Mouse (Mus musculus): ENCODE results near the gene Uckl1. TPM values are rescaled to one million over a fixed set of nuclear protein-coding genes. Genes with fewer than 3 reads are reported as not detected.
A peak's percentile ranks its signal among the peaks of the same experiment; 100 is the strongest.

The Uckl1 gene
- total RNA-seq, 2 experiments from 2014 or later = 33.1 to 65.4 TPM

GRCm38 (mm10) chr2:181536410-181536809, 48.3 kb downstream of the Uckl1 start:
- DNase-seq (ENCODE audit: low spot score in 2 of 2) = no peak
- intact Hi-C loops (cut with DNase I) = loop anchor here (5.0 kb wide), 1 partner anchor 41 kb away; no protein-coding TSS in a partner anchor

GRCm38 (mm10) chr2:181532589-181532988, 52.1 kb downstream of the Uckl1 start:
- no peak for DNase-seq (ENCODE audit: low spot score in 2 of 2)
- intact Hi-C loops (cut with DNase I) = no loop called here

DNA sequence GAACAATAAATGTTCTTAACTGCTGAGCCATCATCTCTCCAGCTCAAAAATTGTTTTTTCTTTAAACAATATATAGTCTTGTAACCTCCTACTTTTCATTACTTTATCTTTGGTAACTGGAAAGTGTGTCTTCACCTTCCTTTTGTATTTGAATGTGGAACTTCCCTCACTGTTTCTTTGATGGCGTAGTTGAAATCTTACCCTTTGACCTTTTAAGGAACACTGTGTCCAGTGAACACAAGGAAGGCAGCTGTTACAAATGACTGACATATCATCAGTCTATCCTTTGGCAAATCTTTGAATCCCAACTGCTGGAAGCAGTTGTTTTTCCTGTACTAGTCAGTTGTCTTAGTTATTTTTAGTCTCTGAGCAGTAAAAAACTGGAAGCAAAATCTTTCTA, 55.6 kb downstream of the Uckl1 start:
- no peak for DNase-seq (ENCODE audit: low spot score in 2 of 2)
- intact Hi-C loops (cut with DNase I) = no loop called here

DNA sequence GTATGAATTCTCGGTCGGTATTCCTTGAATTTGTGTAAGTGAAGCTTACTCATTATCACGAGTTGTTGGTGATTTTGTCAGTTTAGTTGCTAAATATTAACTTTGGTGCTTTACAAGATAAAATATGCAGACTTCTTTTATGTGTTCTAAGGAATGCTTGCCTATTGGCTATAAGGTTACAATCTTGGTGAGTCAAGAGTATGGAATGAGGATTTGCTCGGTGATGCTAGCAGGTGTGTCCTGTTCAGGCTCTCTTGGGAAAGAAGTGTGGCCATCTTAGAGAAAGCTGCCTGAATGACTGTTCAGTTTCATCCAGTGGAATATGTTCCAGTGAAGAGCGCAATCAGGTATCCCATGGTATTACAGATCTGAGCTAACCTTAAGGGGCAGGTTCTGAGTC, 59.2 kb downstream of the Uckl1 start:
- no peak for DNase-seq (ENCODE audit: low spot score in 2 of 2)
- intact Hi-C loops (cut with DNase I) = no loop called here

DNA sequence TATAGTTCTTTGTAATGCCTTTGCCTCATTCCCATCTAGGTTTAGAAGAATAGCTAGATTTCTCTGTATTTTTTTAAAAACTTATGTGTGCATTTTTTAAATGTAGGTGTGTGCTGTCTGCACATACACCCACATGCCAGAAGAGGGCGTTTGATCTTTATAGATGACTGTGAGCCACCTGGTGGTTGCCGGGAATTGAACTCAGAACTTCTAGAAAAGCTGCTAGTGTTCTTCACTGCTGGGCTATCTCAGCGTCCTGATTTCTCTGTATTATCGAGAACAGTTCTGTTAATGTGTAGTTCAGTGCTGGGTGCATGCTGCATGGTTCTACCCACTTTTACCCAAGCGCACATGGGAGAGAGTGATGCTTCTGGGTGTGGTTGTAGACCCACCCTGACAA, 61.9 kb downstream of the Uckl1 start:
- intact Hi-C loops (cut with DNase I) = no loop called here
- DNase-seq (ENCODE audit: low spot score in 2 of 2) = peak in 1 of 2 experiments; percentile 11

DNA sequence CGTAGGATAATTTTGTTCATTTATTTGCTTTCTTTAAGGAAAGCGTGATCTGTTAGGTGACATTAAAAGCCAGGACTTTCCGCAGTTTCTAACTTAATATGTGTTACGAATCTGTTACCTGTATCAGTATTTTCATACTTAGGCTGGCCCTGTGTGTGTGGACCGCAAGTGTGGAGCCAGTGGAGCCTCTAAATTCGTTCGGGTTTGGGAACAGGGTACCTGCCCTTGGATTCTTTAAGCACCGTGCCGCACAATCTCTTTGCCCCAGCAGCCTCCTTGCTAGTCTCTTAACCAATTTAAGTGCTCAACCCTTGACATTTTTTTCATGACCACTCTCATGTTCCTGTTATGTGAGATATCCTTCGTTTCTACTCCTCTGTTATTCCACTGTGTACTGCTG, 63.2 kb downstream of the Uckl1 start:
- no peak for DNase-seq (ENCODE audit: low spot score in 2 of 2)
- intact Hi-C loops (cut with DNase I) = no loop called here

DNA sequence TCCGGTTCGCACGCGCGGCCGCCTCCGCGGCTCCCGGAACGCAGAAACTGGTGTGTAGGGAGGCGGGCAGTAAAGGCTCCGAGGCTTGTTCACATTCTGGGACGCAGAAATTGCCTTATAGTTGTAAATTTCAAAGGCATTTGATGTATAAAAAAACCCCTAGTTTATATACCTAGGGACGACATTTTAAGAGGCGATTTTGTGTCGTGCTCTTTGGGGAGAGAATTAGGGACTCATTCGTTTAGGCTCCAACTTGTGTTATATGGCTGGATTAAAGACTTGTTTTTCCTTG, 63.8 kb downstream of the Uckl1 start:
- DNase-seq (ENCODE audit: low spot score in 2 of 2) = no peak
- intact Hi-C loops (cut with DNase I) = loop anchor here (1.0 kb wide), 1 partner anchor 71 kb away; the partner anchor contains the start of gene Zfp512b

DNA sequence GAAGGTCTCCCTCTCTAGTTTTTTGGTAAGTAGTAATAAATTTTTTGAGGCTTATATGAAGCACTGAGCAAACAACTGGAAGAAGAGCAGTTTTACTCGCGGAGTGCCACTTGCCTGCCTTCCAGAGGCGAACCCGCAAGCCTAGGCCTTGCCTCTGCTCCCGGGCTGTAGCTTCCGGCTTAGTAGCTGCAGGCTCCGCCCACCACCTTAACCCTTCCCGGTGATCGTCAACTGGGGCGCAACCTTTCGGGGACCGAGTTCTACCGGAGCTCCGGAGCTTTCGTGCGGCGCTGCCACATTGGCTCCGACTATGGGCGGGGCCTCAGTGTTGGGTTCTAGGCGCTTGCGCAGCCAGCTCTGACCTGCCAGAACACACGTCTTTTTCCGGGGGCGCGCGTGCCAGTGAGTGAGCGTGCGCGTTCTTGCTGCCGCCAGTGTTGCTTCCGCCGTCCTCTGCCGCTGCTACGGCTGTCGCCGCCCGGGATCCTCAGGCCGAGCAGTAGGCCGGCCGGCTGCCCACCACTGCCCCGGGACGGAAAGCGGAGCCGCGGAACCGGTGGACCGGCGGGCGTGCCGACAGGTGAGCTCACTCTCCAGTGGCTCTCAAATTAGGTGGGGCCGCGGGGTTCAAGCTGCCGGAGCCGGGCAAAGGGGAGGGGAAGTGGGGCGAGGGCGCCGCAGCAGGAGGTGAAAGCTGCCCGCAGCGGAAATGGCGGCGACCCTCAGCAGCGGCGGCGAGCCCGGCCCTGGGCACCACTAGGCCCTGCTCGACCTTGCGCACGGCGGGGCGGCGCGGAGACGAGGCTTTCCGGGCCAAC, 64.4 kb downstream of the Uckl1 start, which contains the start of gene Dnajc5:
Gene Dnajc5 (plus strand): TSS at position 368 of the 818 bp plus-strand sequence.
- DNase-seq (ENCODE audit: low spot score in 2 of 2) = peak; percentile 98
- intact Hi-C loops (cut with DNase I) = loop anchor here (1.0 kb wide), 1 partner anchor 72 kb away; the partner anchor contains the start of gene Zfp512b

- intact Hi-C loops (cut with DNase I) = no loop called here
- DNase-seq (ENCODE audit: low spot score in 2 of 2) = no peak
Observed at GRCm38 (mm10) chr2:181519201-181519600, 65.5 kb downstream of the Uckl1 start.

Small RNAs within 50 kb of the gene (microRNA-seq; reads per million reads assigned to microRNA genes)
- not detected for gene Mir7006

Other genes with a start within 250 kb of the Uckl1 start
- 10 to 100 TPM; 50.3 to 84.9 TPM for gene Zgpat, start 220.0 kb downstream of the Uckl1 start, total RNA-seq (2021)
- 10 to 100 TPM; 38.5 to 45.4 TPM for gene Arfrp1, start 219.5 kb downstream of the Uckl1 start, total RNA-seq (2021)
- 10 to 100 TPM; 30.5 to 48.6 TPM for gene Lime1, start 204.8 kb downstream of the Uckl1 start, total RNA-seq (2021)
- 10 to 100 TPM; 10.3 to 12.3 TPM for gene Zbtb46, start 125.5 kb downstream of the Uckl1 start, total RNA-seq (2021)
- gene Abhd16b, start 91.7 kb downstream of the Uckl1 start, total RNA-seq (2021) = not detected
- 10 to 100 TPM; 64.1 to 72.6 TPM for gene Tpd52l2, start 87.8 kb downstream of the Uckl1 start, total RNA-seq (2021)
- 100 to 1,000 TPM; 285 to 305 TPM for gene Dnajc5, start 64.4 kb downstream of the Uckl1 start, total RNA-seq (2021)
- 10 to 100 TPM; 49.8 to 54.4 TPM for gene Prpf6, start 7.0 kb upstream of the Uckl1 start, total RNA-seq (2021)
- gene Zfp512b, start 7.9 kb upstream of the Uckl1 start, total RNA-seq (2021) = 100 to 1,000 TPM in 1 of 2 experiments, 10 to 100 TPM in 1; 70.6 to 105 TPM
- 10 to 100 TPM; 19.9 to 20.9 TPM for gene Samd10, start 14.3 kb upstream of the Uckl1 start, total RNA-seq (2021)
- gene Gm29797, start 72.1 kb upstream of the Uckl1 start, total RNA-seq (2021) = under 1 TPM in 1 of 2 experiments, not detected in 1; 0.75 TPM
- 10 to 100 TPM; 11.3 to 14.7 TPM for gene Sox18, start 86.7 kb upstream of the Uckl1 start, total RNA-seq (2021)
- 10 to 100 TPM; 64.9 to 75.5 TPM for gene Tcea2, start 95.4 kb upstream of the Uckl1 start, total RNA-seq (2021)
- gene Rgs19, start 109.1 kb upstream of the Uckl1 start, total RNA-seq (2021) = 10 to 100 TPM; 32.7 to 36.0 TPM
- gene Lkaaear1, start 113.5 kb upstream of the Uckl1 start, total RNA-seq (2021) = not detected
- gene Oprl1, start 130.1 kb upstream of the Uckl1 start, total RNA-seq (2021) = 10 to 100 TPM; 54.7 to 55.4 TPM
- 10 to 100 TPM; 11.7 to 29.5 TPM for gene Myt1, start 178.4 kb upstream of the Uckl1 start, total RNA-seq (2021)

Data from left cerebral cortex, postnatal 36 days (tissue).